Mouse (Mus musculus) thymus, postnatal 4 days (tissue): ENCODE data around the gene Ier5l.
A peak's percentile ranks its signal among the peaks of the same experiment; 100 is the strongest.

ENCODE experiments used
- DNase-seq: peaks from one replicate; pipeline ENCODE4 v3.0.0; 2021

Gene Ier5l

DNA sequence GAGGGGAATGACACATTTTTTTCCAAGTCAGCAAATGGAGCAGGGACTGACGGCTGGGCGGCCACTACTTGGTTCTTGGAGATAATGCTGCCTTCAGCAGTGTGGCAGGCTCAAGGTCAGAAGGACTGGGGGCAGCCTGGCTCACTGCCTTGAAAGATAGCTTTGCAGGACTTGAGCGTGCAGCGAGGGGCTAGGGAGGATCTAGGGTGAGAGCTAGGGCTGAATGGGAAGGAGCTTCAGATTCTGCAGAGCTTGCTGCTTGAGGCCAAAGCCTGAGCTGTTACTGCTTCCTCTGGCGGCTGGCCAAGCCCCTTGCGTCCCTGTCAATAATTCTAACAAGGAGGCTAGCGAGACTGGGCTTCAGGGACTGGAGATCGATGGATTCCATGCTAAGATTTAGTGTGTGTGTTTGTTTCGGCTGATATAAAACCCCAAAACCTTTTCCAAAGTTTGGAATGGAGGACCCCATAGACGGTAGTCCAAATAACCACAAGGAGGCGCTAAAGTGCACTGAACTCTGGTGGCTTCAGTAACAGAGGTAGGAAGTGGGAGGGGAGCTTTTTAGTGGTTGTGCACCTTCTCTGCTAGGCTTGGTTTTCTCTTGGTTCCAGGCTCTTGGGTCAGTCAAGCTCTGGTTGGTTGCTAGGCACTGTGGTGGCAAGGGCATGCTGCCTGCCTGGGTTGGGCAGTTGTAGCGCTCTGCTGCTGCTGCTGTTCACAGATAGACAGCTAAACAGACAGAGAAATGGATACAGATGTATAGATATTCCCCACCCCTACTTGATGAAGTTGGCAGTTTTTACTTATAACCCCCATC is 33.1 kb downstream of the Ier5l start:
- peak; percentile 69 for DNase-seq

DNA sequence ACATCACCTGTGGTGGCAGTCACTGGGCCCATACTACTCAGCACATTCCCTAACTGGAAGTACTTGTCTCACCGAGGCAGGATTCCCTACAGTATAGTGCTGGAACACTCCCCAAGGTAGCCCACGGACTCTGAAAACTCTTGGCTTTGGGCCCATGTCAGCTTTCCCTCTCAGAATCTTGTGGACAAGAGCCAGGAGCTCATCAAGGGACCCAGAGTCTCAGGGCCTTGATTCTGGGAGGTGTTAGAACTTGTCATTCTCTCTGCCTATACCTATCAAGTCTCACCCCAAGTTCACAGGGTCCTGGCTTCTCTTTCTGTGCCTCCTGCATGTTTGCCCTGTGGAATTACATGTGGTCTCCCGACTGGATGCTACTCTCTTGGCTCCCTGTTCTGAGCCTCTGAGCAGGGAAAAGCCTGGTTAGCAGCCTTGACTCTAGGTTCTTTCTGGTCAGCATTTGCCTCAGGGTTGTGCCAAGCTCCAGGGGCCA is 33.8 kb downstream of the Ier5l start:
- DNase-seq, result no peak

DNA sequence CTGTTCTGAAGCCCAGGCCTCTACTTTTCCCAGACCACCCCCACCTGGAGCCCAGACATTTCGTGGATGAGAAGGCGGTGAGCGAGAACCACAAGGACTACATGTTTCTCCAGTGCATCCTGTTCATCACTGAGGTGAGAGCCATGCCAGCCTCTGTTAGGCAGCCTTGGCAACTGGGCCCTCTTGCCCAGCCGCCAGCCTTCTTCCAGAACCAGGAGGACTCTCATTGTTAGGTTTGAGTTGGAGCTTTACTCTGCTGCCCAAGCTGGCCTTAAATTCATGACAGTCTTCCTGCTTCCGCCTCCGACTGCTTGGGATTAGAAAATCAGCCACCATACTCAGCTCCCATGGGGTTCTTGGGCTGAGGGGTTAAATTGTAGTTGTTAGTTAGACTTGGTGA is 34.4 kb downstream of the Ier5l start:
- DNase-seq, result no peak

DNA sequence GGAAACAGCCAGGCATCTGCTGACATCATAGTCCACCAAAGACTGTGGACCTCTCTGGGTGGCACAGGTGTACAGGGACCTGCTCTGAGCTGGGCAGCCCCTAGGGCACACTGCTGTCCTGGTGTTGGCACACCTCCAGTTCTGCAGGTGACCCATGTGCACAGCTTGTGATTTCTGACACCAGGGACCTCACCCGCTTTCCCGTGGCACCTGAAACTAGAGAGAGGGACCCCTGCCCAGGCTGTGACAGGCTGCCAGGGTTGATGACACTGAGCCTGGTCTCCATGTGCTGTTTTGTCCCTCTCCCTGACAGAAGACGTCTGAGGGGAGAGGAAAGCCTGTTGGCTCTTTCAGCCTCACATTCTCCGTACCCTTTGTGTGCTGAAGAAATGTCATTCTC is 36.2 kb downstream of the Ier5l start:
- no peak for DNase-seq

DNA sequence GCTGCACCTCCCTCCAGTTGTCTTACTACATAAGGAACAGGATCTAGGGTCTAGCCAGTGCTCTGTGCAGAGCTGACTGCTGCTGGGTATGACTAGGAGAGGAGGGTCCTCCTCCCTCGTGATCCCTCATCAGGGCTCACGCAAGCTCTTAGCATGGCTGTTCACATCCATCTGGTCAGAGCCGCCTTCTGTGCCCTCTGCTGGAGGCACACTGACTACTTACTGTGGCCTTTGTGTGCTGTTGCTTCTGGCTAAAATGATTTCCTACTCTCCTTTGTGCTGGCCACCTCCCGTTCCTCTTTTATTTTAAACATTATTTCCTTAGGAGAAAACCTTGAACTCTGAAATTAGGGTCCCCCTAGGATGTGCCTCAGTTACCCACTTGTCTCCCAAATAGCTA is 37.2 kb downstream of the Ier5l start:
- DNase-seq, result no peak

- DNase-seq, result no peak
These were observed 37.9 kb downstream of the Ier5l start for GRCm38 (mm10) chr2:30436156-30436545.

GRCm38 (mm10) chr2:30435326-30436155 is 38.5 kb downstream of the Ier5l start:
- DNase-seq, result peak; percentile 77

GRCm38 (mm10) chr2:30429156-30429555 is 44.9 kb downstream of the Ier5l start:
- DNase-seq, result no peak
